In genomic region chr10:80115944-80116335, GRCm38 (mm10) we compare ENCODE assay signal across 8 mouse cellular contexts. TPM values are rescaled to one million over a fixed set of nuclear protein-coding genes. Genes with fewer than 3 reads are reported as not detected.
DNase-seq lines count a peak whose midpoint lies in the region; ATAC-seq lines count a peak whose summit lies in the region.

No protein-coding gene starts in this region.

- no peaks in the 10 kb centered on the region for H3K9me3 ChIP-seq in kidney, embryonic 14.5 days (ENCODE audit: control insufficient read depth, low read length)
- H3K9me3 ChIP-seq in hindbrain, embryonic 15.5 days, result no peaks in the 10 kb centered on the region
- H3K9me3 ChIP-seq in midbrain, embryonic 14.5 days (ENCODE audit: control insufficient read depth, low read length), result no peaks in the 10 kb centered on the region

- H3K4me1 ChIP-seq in kidney, embryonic 14.5 days (ENCODE audit: control insufficient read depth, insufficient read depth, low read length), result peaks cover 22% of the 10 kb centered on the region
- H3K4me1 ChIP-seq in brown adipose tissue, adult 24 weeks (ENCODE audit: control insufficient read depth, insufficient read depth, insufficient read length, low read length), result peaks cover 12% of the 10 kb centered on the region
- H3K4me1 ChIP-seq in hindbrain, embryonic 15.5 days (replicated peaks), result peaks cover 53% of the 10 kb centered on the region
- H3K4me1 ChIP-seq in midbrain, embryonic 14.5 days (ENCODE audit: control insufficient read depth, insufficient read depth, low read length), result peaks cover 35% of the 10 kb centered on the region

- ATAC-seq in kidney, embryonic 14.5 days (ENCODE audit: low FRiP score, low TSS enrichment), result no peak
- no peak for ATAC-seq in hindbrain, embryonic 15.5 days (ENCODE audit: low FRiP score, low read depth)
- ATAC-seq in midbrain, embryonic 14.5 days (ENCODE audit: low FRiP score, low TSS enrichment), result no peak

- H3K27me3 ChIP-seq in kidney, embryonic 14.5 days (ENCODE audit: control insufficient read depth, insufficient read depth, low read length), result no peaks in the 10 kb centered on the region
- H3K27me3 ChIP-seq in hindbrain, embryonic 15.5 days, result no peaks in the 10 kb centered on the region
- H3K27me3 ChIP-seq in midbrain, embryonic 14.5 days (ENCODE audit: control insufficient read depth, insufficient read depth, low read length), result no peaks in the 10 kb centered on the region

- peak overlapping the region; percentile 92 for H3K9ac ChIP-seq in kidney, embryonic 14.5 days (ENCODE audit: low read depth, low read length)
- H3K9ac ChIP-seq in hindbrain, embryonic 15.5 days, result peak overlapping the region; percentile 88
- H3K9ac ChIP-seq in midbrain, embryonic 14.5 days (replicated peaks; ENCODE audit: low read length), result peak overlapping the region; percentile 78

- H3K4me2 ChIP-seq in kidney, embryonic 14.5 days (replicated peaks; ENCODE audit: low read depth, low read length), result peak overlapping the region; percentile 97
- H3K4me2 ChIP-seq in hindbrain, embryonic 15.5 days, result peak overlapping the region; percentile 70
- H3K4me2 ChIP-seq in midbrain, embryonic 14.5 days (ENCODE audit: low read length), result peak overlapping the region; percentile 86

- peak overlapping the region; percentile 93 for H3K4me3 ChIP-seq in kidney, embryonic 14.5 days (ENCODE audit: low read length)
- H3K4me3 ChIP-seq in brown adipose tissue, adult 24 weeks (ENCODE audit: insufficient read depth, low read depth, low read length), result peak overlapping the region; percentile 92
- peak overlapping the region; percentile 91 for H3K4me3 ChIP-seq in hindbrain, embryonic 15.5 days
- H3K4me3 ChIP-seq in midbrain, embryonic 14.5 days (replicated peaks; ENCODE audit: low read depth, low read length), result peak overlapping the region; percentile 83

- peaks cover 21% of the 10 kb centered on the region for H3K36me3 ChIP-seq in kidney, embryonic 14.5 days (ENCODE audit: control insufficient read depth, insufficient read depth, low read length)
- no peaks in the 10 kb centered on the region for H3K36me3 ChIP-seq in hindbrain, embryonic 15.5 days
- H3K36me3 ChIP-seq in midbrain, embryonic 14.5 days (ENCODE audit: control insufficient read depth, insufficient read depth, low read length), result peaks cover 16% of the 10 kb centered on the region

- no peak for DNase-seq in kidney, adult 11 months
- DNase-seq in midbrain, embryonic 14.5 days, result peak; percentile 56
- DNase-seq in layer of hippocampus, postnatal 10 days (ENCODE audit: low spot score in 2 of 2), result no peak
- no peak for DNase-seq in urinary bladder, adult 2 months (ENCODE audit: low spot score)
- DNase-seq in left cerebral cortex, postnatal 14 days (ENCODE audit: low spot score in 2 of 2), result no peak

- peak overlapping the region; percentile 66; the same call in 1 of the 2 replicates for H3K27ac ChIP-seq in kidney, embryonic 14.5 days (ENCODE audit: low read depth, low read length)
- peak overlapping the region; percentile 78 for H3K27ac ChIP-seq in brown adipose tissue, adult 24 weeks (replicated peaks; ENCODE audit: low read depth, low read length)
- H3K27ac ChIP-seq in hindbrain, embryonic 15.5 days (replicated peaks), result peak overlapping the region; percentile 86
- H3K27ac ChIP-seq in midbrain, embryonic 14.5 days (replicated peaks; ENCODE audit: low read depth, low read length), result peak overlapping the region; percentile 84

- WGBS in kidney, embryonic 14.5 days, result under 1% methylated on average over 63 of the region's 63 CpGs
- WGBS in hindbrain, embryonic 15.5 days, result under 1% methylated on average over 63 of the region's 63 CpGs
- under 1% methylated on average over 63 of the region's 63 CpGs for WGBS in midbrain, embryonic 14.5 days

- intact Hi-C loops in left cerebral cortex, postnatal 14 days (cut with DNase I), result no loop called here

RNA-seq across cellular contexts. Expression of gene Stk11, which starts 0.3 kb away (rescaled TPM):
- polyA plus RNA-seq in kidney, embryonic 14.5 days (2014; fragmentation: Nextera tagmentation; extraction: Ambion mirVana), result 26.6 and 42.0 TPM in 2 replicates
- 113 and 121 TPM in 2 replicates for polyA plus RNA-seq in brown adipose tissue, adult 24 weeks (2012; ENCODE audit: insufficient read depth, insufficient read length, missing spikeins)
- 18.6 and 20.0 TPM in 2 replicates for polyA plus RNA-seq in hindbrain, embryonic 15.5 days (2015; fragmentation: Nextera tagmentation; extraction: Ambion mirVana)
- polyA plus RNA-seq in midbrain, embryonic 14.5 days (2014; fragmentation: Nextera tagmentation; extraction: Ambion mirVana), result 26.5 and 38.7 TPM in 2 replicates
- total RNA-seq in layer of hippocampus, postnatal 10 days (2021), result 10 to 100 TPM; 77.1 to 88.3 TPM
- 77.3 and 89.9 TPM in 2 replicates for polyA plus RNA-seq in urinary bladder, adult 2 months (2012; rRNA removed)
- total RNA-seq in left cerebral cortex, postnatal 14 days (2021), result 10 to 100 TPM; 86.2 to 90.8 TPM

RNA-seq across cellular contexts. Expression of gene Sbno2, which starts 10.6 kb away (rescaled TPM):
- 10.6 and 14.8 TPM in 2 replicates for polyA plus RNA-seq in kidney, embryonic 14.5 days (2014; fragmentation: Nextera tagmentation; extraction: Ambion mirVana)
- polyA plus RNA-seq in brown adipose tissue, adult 24 weeks (2012; ENCODE audit: insufficient read depth, insufficient read length, missing spikeins), result 14.3 and 16.2 TPM in 2 replicates
- 12.6 and 12.9 TPM in 2 replicates for polyA plus RNA-seq in hindbrain, embryonic 15.5 days (2015; fragmentation: Nextera tagmentation; extraction: Ambion mirVana)
- polyA plus RNA-seq in midbrain, embryonic 14.5 days (2014; fragmentation: Nextera tagmentation; extraction: Ambion mirVana), result 13.2 and 13.3 TPM in 2 replicates
- 10 to 100 TPM; 19.7 to 23.9 TPM for total RNA-seq in layer of hippocampus, postnatal 10 days (2021)
- polyA plus RNA-seq in urinary bladder, adult 2 months (2012; rRNA removed), result 34.0 and 35.4 TPM in 2 replicates
- total RNA-seq in left cerebral cortex, postnatal 14 days (2021), result 10 to 100 TPM; 19.2 to 19.3 TPM

RNA-seq across cellular contexts. Expression of gene Atp5d, which starts 22.5 kb away (rescaled TPM):
- polyA plus RNA-seq in kidney, embryonic 14.5 days (2014; fragmentation: Nextera tagmentation; extraction: Ambion mirVana), result 519 and 582 TPM in 2 replicates
- 1,146 and 1,395 TPM in 2 replicates for polyA plus RNA-seq in brown adipose tissue, adult 24 weeks (2012; ENCODE audit: insufficient read depth, insufficient read length, missing spikeins)
- 503 and 517 TPM in 2 replicates for polyA plus RNA-seq in hindbrain, embryonic 15.5 days (2015; fragmentation: Nextera tagmentation; extraction: Ambion mirVana)
- polyA plus RNA-seq in midbrain, embryonic 14.5 days (2014; fragmentation: Nextera tagmentation; extraction: Ambion mirVana), result 407 and 480 TPM in 2 replicates
- total RNA-seq in layer of hippocampus, postnatal 10 days (2021), result 100 to 1,000 TPM; 385 to 392 TPM
- polyA plus RNA-seq in urinary bladder, adult 2 months (2012; rRNA removed), result 367 and 372 TPM in 2 replicates
- total RNA-seq in left cerebral cortex, postnatal 14 days (2021), result 100 to 1,000 TPM; 403 to 424 TPM

RNA-seq across cellular contexts. Expression of gene Cbarp, which starts 24.7 kb away (rescaled TPM):
- polyA plus RNA-seq in kidney, embryonic 14.5 days (2014; fragmentation: Nextera tagmentation; extraction: Ambion mirVana), result 8.1 and 8.4 TPM in 2 replicates
- 1.1 and 1.5 TPM in 2 replicates for polyA plus RNA-seq in brown adipose tissue, adult 24 weeks (2012; ENCODE audit: insufficient read depth, insufficient read length, missing spikeins)
- 61.4 and 71.3 TPM in 2 replicates for polyA plus RNA-seq in hindbrain, embryonic 15.5 days (2015; fragmentation: Nextera tagmentation; extraction: Ambion mirVana)
- 78.9 and 101 TPM in 2 replicates for polyA plus RNA-seq in midbrain, embryonic 14.5 days (2014; fragmentation: Nextera tagmentation; extraction: Ambion mirVana)
- total RNA-seq in layer of hippocampus, postnatal 10 days (2021), result 100 to 1,000 TPM; 360 to 374 TPM
- 9.2 and 12.2 TPM in 2 replicates for polyA plus RNA-seq in urinary bladder, adult 2 months (2012; rRNA removed)
- total RNA-seq in left cerebral cortex, postnatal 14 days (2021), result 100 to 1,000 TPM; 437 to 473 TPM

RNA-seq across cellular contexts. Expression of gene Midn, which starts 32.1 kb away (rescaled TPM):
- polyA plus RNA-seq in kidney, embryonic 14.5 days (2014; fragmentation: Nextera tagmentation; extraction: Ambion mirVana), result 42.3 and 46.2 TPM in 2 replicates
- 25.5 and 31.6 TPM in 2 replicates for polyA plus RNA-seq in brown adipose tissue, adult 24 weeks (2012; ENCODE audit: insufficient read depth, insufficient read length, missing spikeins)
- polyA plus RNA-seq in hindbrain, embryonic 15.5 days (2015; fragmentation: Nextera tagmentation; extraction: Ambion mirVana), result 22.6 and 26.0 TPM in 2 replicates
- 62.6 and 65.6 TPM in 2 replicates for polyA plus RNA-seq in midbrain, embryonic 14.5 days (2014; fragmentation: Nextera tagmentation; extraction: Ambion mirVana)
- 100 to 1,000 TPM; 112 to 128 TPM for total RNA-seq in layer of hippocampus, postnatal 10 days (2021)
- polyA plus RNA-seq in urinary bladder, adult 2 months (2012; rRNA removed), result 21.2 and 30.5 TPM in 2 replicates
- total RNA-seq in left cerebral cortex, postnatal 14 days (2021), result 10 to 100 TPM; 94.0 to 96.3 TPM
